Mouse (Mus musculus): ENCODE results near the gene Grk3. TPM values are rescaled to one million over a fixed set of nuclear protein-coding genes. Genes with fewer than 3 reads are reported as not detected.
A peak's percentile ranks its signal among the peaks of the same experiment; 100 is the strongest.

Gene Grk3
- 10 to 100 TPM; 64.7 to 74.9 TPM for total RNA-seq (2021)

DNA sequence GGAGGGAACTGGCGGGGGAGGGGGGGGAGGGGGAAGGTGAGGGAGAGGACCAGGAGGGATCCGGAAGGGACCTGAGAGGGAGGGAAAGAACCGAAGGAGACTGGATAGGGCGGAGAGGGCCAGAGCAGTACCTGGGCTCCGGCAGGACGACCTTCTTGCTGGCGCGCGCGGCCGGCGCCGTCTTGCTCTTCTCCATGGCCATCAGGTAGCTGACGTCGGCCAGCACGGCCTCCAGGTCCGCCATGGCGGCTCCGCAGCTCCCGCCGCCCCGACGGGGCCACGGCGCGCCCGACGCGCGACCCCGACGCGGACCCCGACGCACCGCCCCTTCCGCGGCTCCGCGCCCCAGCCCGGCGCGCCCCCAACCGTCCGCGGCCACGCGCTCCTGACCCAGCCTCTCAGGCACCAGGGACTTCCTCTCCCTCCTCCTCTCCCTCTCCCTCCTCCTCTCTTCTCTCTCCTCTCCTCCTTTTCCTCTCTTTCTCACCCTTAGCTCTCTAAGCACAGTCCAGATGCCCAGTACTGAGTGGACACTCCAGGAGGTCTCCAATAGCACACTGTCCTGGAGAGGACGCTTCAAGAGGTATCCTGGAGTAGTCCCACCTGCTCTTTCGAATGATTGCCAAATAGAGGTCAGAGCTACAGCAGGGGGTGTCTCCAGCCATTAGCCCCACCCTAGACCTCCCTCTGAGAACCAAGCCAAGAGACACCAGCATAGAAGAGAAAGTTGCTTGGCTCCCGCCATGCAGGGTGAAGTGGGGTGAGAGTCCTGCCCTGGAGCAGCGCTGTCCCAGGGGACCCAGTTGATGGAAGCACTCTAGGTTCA, at the start of gene Grk3:
Gene Grk3 (minus strand): TSS at position 556 of the 826 bp plus-strand sequence.
- peak; percentile 46 to 59 for DNase-seq (ENCODE audit: extremely low spot score in 1 of 2, low spot score in 1 of 2)

DNA sequence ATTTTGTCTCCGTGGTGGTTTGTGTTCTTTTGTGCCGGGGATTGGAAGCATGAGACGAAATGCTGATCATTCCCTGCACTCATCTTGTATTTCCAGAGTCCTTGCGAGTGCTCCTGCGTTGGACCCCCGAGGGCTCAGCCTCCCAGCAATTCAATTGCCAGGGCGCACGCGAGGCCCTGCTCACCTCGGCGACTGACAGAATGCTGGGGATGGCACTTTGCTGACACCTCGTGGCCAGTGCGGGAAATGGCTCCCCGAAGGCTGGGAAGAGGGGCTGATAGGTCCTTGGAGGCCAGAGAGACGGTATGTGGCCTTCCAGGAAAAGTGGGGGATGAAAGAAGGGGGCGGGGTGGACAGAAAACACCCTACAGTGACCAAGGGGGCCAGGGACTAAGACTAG, 38.7 kb upstream of the Grk3 start:
- DNase-seq (ENCODE audit: extremely low spot score in 1 of 2, low spot score in 1 of 2), result peak; percentile 83 to 91

DNA sequence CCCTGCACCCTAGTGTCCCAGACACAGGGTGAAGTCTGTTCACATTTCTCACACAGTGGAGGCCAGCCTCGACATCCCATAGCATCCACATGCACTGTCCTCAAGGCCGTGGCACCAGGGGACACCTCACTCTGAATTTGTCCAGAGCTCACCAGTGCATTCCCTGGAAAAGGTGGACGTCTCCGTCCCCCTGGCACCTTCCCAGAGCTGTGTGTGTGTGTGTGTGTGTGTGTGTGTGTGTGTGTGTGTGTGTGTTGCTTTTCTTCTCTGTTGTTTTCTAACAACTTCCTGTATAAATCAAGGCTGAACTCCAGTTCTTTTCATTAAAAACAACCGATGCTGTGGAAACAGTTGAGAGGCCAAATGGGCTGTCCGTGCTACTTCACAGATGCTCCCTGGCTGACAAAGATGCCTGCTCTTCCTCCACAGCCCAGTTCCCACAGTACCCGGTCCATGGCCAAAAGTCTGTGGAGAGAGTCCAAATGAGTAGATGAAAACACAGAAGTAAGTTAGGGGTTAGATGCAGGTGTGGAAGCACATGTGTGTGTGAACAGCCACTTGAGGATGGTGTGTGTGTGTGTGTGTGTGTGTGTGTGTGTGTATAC, 35.1 kb upstream of the Grk3 start:
- DNase-seq (ENCODE audit: extremely low spot score in 1 of 2, low spot score in 1 of 2), result no peak

DNA sequence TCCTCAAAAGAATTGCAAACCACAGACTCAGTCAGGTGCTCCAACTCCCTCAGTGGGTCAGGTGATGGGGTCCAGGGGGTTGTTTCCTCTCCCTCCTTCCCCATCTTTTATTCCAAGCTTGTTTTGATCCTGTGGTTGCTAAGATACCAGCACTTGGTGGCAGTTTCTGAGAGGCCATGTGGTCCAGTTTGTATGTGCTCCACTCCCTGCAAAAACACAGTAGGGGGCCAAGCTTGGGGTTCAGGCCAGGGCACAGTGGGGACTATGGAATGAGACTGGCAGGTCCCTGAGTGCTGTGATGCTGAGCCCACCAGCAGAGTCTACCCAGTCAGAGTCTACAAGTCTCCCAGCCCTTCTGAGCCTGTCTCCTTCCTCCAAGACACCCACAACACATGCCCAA, 34.3 kb upstream of the Grk3 start:
- no peak for DNase-seq (ENCODE audit: extremely low spot score in 1 of 2, low spot score in 1 of 2)

DNA sequence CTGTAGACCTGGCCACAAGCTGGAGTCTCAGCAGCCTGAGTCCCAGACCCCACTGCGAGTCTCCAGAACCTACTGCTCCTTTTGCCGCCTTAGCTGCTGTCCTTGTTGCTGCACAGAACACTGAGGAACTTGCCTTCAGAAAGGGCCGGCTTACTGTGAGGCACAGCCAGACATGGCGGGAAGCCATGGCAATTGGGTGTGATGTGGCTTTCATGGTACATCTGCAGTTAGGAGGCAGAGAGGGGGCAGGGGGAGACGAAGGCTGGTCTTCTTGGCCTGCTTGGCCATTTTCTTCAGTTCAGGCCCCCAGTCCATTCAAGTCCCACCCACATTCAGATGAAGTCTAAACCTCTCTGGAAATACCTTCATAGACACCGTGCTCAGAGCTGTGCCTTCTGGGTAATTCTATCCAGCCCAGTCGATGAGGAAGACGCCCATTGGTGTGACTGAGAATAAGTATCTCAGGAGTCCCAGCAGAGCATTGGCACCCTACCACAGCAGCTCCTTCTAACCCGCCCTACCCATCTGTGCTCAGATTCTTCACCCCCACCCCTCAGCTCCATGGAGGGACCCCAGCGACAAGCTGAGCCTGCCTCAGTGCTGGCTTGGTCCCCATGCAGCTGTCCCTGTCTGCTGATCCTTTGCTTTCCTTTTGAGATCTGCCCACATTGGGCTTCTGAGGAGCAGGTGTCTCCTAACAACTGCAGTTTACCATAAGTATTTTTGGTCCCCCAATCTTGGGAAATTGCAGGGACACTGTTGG, 30.1 kb upstream of the Grk3 start:
- no peak for DNase-seq (ENCODE audit: extremely low spot score in 1 of 2, low spot score in 1 of 2)

DNA sequence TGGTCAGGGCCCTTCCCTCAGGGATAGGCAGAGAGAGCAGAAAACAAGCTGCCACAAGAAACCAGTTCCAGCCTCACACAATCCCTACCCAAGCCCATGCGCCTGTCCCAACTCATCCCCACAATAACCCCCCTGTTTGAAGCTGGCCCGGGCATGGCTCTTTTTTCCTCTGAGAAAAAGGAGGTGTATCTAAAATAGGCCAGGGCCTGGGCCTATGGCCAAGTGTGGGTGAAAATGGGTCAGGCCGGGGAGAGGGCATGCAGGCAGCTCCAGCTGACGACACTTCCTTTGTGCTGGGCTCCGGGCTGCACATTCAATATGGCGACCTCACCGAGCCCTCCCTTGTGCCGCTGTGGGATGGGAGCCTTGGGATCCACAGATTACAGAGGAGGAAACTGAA, 27.9 kb upstream of the Grk3 start:
- DNase-seq (ENCODE audit: extremely low spot score in 1 of 2, low spot score in 1 of 2), result peak in 1 of 2 experiments; percentile 45

DNA sequence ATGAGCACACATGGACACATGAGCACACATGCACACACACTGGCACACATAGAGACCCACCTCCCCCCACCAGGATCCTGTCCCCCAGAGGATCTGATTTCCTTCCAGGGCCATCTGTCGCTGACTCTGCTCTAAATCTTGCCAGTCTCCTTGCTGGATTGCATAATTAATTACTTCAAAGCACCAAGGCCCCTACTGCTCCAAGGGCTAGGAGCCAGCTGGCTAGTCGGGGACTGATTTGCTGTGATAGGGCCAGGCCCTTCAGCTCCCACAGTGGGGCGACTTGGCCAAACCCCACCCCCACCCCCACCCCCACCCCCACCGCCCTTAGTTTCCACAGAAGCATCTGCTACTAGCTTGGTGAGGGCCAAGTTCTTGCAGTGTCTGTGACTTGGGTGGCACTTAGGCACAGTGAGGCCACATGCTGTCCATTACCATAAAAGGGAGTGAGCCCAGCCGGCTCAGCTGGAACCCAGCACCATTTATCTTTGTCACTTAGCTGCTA, 26.0 kb upstream of the Grk3 start:
- peak in 1 of 2 experiments; percentile 52 for DNase-seq (ENCODE audit: extremely low spot score in 1 of 2, low spot score in 1 of 2)

DNA sequence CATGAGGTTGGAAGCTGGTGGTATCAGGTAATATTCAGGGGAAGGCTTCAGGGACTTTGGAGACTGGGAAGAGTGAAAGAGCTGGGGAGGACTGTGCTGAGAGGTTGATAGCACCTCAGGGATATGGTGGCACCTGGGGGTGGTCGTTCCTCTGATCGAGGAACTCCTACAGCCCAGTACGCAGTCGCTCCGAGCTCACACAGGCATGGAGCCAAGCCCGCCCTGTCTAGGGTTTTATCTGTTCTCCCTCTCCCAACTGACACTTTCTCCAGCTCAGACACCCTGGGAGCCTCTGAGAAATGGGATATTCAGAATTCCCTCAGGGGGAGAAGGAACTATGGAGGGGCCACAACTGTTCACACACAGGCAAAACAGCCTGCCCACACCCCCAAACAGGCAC, 25.2 kb upstream of the Grk3 start:
- no peak for DNase-seq (ENCODE audit: extremely low spot score in 1 of 2, low spot score in 1 of 2)

DNA sequence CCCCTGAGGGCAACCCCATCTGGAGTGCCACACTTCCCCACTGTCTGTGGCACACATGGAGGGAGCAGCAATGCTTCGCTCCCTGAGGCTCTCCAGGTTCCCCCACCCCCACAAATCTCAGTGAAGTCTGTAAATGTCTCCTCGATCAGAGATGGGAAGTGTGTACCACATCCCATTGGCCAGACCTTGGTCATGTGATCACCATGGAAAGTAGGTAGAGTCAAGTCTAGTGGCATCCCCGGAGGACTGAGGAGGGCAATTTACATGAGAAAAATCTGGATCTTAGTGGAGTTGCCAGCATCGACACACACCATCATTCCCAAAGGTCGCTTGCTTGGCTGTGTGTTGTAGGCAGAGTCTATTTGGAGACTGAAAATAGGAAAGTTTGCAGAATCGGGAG, 23.0 kb upstream of the Grk3 start:
- DNase-seq (ENCODE audit: extremely low spot score in 1 of 2, low spot score in 1 of 2), result no peak

DNA sequence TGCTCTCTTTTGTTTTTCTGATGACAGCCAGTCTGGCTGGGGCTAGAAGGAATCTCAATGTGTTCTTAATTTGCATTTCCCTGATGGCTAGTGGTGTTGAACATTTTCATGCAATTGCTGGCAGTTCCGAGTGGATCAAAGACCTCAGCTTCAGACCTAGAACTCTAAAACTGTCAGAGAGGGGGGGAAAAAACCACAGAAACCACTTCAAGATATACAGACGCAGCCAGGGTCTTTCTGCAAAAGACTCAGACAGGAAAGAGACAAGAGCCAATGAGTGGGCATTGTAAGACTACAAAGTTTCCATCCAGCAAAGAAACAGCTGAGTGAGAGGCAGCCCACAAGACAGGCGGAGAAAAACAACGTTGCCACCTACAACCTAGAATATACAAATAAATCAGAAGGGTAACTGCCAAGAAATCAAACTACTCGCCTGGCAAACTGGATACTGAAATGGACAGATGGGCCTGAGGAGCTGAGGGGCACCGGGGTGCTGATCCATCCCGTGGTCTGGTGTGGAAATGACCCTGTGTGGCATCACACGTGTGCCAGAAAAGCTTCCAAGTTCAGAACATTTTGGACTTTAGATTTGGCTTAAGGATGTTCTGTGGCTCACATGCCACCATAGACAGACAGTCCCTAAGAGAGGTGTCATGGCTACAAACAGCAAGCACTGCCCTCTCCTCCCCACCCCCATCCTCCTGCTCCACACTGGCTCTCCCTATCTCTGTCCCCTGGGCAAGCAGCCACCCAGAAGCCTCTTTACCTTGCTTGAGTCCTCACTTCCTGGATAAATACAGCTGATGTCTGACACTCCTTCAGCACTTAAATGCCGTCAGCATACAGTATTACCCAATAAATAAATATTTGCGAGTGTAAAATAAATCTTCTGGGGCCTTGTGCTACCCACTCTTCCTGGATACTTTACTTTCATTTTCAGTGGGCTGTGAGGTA, 19.8 kb upstream of the Grk3 start:
- no peak for DNase-seq (ENCODE audit: extremely low spot score in 1 of 2, low spot score in 1 of 2)

DNA sequence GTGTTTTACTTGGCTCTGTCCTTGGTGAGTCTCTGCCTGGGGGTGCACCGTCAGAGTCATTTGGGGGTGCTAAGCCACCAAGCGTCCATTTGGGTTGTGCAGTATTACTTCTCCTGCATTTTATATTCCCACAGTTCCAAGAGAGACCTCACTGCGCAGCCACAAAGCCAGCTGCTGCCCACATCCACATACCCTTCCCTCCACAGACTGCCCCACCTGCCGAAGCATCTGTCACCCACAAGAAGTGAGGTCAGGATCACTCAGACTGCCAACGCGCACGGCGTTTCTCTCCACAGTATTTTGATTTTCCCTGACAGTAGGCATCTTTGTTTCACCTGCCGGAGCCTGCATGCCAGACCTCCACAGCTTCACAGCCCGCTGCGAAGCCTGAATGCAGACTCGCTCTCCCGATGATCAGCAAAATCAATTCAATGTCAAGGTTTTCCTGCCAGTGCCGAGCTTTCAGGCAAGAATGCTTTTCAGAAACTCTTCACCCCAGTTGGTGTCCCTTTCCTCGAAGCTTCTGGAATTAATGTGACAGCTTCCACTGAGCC, 15.7 kb upstream of the Grk3 start:
- DNase-seq (ENCODE audit: extremely low spot score in 1 of 2, low spot score in 1 of 2), result no peak

DNA sequence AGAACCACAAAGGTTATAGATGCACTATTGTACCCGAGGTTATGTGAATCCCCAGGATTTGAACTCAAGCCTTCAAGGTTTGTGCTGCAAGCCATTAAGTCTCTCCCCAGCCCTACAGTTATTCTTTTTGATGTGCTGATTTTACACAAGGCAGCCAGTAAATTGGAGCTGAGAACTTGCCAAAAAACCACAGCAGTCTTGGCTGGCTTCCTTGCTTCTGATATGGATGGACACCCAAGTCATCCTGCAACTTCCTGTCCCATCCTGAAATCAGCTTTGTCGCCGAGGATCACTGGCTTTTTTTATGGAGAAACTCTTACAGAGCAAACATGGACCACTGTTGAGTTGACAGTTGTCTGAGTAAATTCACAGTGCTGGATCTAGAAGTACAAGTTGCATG, 14.5 kb upstream of the Grk3 start:
- DNase-seq (ENCODE audit: extremely low spot score in 1 of 2, low spot score in 1 of 2), result no peak

DNA sequence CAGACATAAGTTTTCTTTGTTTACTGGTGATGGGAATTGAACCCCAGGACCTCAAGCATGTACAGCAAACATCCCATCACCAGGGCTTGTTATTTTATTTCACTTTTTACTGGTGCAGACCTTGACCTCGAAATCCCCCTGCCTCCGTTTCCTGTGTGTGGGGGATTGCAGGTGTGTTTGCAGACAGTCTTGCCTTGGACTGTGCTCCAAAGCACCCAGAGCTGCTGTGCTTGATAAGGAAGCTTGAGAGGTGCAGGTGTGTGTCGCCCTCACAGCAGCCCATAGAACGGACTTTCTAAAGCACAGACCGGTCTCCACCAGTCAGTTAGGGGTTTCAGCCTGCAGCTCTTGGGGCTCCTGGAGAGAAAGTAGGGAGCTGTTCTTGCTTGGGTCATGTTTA, 11.1 kb upstream of the Grk3 start:
- no peak for DNase-seq (ENCODE audit: extremely low spot score in 1 of 2, low spot score in 1 of 2)

DNA sequence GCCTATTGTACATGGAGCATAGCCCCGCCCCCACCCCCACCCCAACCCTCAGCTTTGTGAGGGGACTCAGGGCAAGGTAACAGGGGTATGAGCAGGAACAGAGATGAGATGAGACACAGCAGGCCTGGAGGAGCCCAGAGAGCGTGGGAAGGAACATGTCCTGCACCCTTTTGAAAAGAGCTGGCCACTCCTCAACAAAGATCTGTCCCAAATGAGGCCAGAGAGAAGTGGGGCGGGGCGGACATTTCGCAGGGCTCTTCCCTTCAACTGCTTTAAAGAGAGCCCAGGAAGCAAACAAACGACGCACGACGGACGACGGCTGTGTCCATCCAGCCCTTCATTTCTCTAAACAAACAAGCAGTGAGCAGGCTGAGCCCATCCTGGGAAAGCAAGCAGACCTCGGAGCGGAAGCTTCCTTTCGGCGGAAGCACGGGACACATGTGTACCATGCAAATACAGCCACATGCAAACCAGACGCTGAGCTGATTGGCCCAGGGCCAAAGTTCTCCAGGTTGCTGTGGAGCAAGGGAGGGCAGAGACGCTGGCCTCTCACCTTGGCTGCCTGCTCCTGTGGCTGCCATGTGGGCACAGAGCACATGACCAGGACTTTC, 8.7 kb upstream of the Grk3 start:
- DNase-seq (ENCODE audit: extremely low spot score in 1 of 2, low spot score in 1 of 2), result no peak

DNA sequence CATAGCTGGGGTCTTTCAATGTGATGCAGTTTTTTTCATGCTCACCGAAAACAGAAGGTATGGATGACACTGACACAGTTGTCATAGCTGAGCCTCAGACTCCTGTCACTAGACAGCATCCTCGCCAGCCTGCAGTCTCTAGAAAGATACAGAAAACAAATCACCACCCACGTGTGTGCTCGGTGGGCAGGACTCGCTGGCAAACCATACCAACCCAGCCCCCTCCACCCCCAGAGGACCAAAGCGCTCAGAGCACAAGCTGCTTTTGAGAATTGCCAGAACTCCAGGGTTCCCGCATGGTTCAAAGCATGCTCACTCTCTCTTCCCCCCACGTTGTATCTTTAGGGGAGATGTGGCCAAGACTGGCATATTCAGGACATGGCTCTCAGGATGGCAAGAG, 2.6 kb upstream of the Grk3 start:
- peak; percentile 27 to 45 for DNase-seq (ENCODE audit: extremely low spot score in 1 of 2, low spot score in 1 of 2)

DNA sequence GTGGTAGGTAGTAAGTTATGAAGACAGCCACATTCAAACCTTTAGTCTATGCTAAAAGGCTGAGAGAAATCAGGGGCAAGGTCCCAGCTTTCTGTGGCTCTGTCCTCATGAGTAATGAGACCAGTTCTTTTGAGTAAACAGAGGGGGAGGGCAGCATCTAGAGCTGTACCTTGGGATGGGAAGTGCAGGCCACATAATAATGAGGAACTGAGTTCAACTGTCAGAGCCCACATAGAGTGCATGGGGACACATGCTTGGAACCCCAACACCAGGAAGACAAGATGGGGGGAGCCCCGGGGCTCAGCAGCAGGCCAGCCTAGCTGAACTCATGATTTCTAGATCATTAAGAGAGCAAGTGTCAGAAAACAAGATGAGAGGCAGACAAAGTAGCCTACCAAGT, 1.4 kb upstream of the Grk3 start:
- no peak for DNase-seq (ENCODE audit: extremely low spot score in 1 of 2, low spot score in 1 of 2)

DNA sequence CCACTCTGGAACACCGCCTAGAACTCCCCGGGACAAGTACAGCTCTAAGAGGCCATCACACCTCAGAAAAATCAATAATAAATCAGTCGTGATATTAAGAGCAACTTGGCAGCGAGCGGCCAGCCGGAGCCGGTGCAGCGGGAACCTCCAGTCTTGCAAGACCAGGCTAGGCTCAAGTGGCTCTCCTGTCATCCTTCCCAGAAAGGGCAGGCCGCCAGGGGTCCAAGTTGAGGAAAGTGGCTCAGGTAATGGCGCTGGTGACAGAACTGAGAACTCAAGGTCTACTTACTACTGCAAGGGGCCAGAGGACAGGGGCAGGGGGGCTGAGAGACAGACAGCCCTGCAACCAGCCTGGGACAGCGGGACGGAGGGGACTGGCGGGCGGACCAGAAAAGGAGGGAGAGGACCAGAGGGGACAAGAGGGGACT, 769 bp downstream of the Grk3 start:
- DNase-seq (ENCODE audit: extremely low spot score in 1 of 2, low spot score in 1 of 2), result peak; percentile 32 to 33

DNA sequence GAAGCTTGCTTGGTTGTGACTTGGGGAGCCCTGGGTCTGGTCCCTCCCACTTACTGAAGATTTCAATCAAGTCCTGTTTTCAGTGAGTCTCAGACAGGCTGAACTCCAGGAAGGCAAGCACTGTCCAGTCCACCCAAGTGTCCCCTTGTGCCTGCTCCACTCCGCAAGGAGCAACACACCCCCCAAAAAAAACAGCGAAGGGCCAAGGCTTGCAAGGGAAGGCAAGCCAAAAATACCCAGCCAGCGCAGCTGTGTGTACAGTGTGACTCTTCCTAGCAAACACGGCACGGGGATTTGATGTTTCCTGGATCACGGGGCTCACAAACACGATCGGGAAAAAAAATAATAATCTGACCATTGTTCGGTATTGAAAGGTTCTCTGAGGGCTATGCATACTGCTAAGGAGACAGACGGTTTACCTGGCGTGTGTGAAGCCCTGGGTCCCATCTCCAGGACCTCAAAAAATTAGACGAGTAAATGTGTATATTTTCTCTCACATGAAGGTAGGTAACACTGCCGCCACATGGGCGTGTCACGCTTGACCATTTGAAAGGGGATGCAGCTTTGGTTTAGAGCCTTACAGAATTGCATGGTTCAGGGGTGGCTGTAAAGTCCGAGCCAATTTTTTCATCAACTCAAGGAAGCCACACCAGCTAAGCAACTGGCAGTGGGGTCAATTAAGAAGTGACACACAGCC, 1.3 kb downstream of the Grk3 start:
- DNase-seq (ENCODE audit: extremely low spot score in 1 of 2, low spot score in 1 of 2), result no peak

DNA sequence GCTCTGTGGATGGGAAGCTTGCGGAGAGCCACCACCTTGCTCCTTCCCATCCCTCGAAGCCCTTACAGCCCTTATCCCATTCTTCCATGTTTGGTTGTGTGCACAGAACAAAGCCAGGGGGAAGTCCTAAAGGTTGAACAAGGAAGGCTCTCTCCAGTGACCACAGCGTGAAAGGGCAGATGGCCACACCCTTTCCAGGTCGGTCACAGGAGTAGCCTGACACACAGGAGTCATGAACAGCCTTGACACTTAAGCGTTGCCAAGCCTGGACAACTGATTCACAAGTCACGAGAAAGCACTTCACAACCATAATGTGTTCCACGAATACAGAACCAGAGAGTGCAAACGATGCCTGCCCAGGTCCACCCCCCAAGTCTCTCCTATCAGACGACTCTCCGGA, 3.7 kb downstream of the Grk3 start:
- no peak for DNase-seq (ENCODE audit: extremely low spot score in 1 of 2, low spot score in 1 of 2)

All from layer of hippocampus, postnatal 25 days (tissue).